Mouse (Mus musculus) limb, embryonic 12.5 days (tissue): ENCODE data around the gene AU022252. TPM values are rescaled to one million over a fixed set of nuclear protein-coding genes. Genes with fewer than 3 reads are reported as not detected.

Experiments
- ATAC-seq: fragments of 200-750 bp; cut with Nextera tagmentation; 2 replicates; pipeline ENCODE4 v1.8.0; 2017; ENCODE audit warnings: low read depth, moderate TSS enrichment; ENCODE audit not compliant: insufficient number of reproducible peaks, insufficient read depth, low FRiP score, low TSS enrichment
- H3K27ac ChIP-seq: fragments of 300-500 bp; sonication (generic); 2 replicates; pipeline ENCODE4 v1.5.1; 2016; ENCODE audit warnings: mild to moderate bottlenecking, moderate library complexity
- H3K27me3 ChIP-seq: fragments of 300-500 bp; sonication (generic); 2 replicates; pipeline ENCODE4 v1.6.1; 2016; ENCODE audit warnings: mild to moderate bottlenecking, moderate library complexity
- H3K36me3 ChIP-seq: fragments of 300-500 bp; sonication (generic); 2 replicates; pipeline ENCODE4 v1.6.1; 2016; ENCODE audit warnings: mild to moderate bottlenecking, moderate library complexity
- H3K4me1 ChIP-seq: fragments of 300-500 bp; sonication (generic); replicated peaks from 2 replicates; pipeline ENCODE4 v1.6.1; 2016
- H3K4me2 ChIP-seq: fragments of 300-500 bp; sonication (generic); 2 replicates; pipeline ENCODE4 v1.6.1; 2016; ENCODE audit warnings: mild to moderate bottlenecking, moderate library complexity
- H3K4me3 ChIP-seq: fragments of 300-500 bp; sonication (generic); replicated peaks from 2 replicates; pipeline ENCODE4 v1.5.1; 2016; ENCODE audit warnings: mild to moderate bottlenecking
- H3K9ac ChIP-seq: fragments of 300-500 bp; sonication (generic); replicated peaks from 2 replicates; pipeline ENCODE4 v1.6.1; 2016; ENCODE audit warnings: mild to moderate bottlenecking, moderate library complexity
- H3K9me3 ChIP-seq: fragments of 300-500 bp; sonication (generic); 2 replicates; pipeline ENCODE4 v1.6.1; 2016; ENCODE audit warnings: mild to moderate bottlenecking, moderate library complexity
- WGBS: fragments of 180-500 bp; shearing (Covaris S2); methylation state at CpG from one replicate; pipeline ENCODE4 v1.1.7; 2016; 5-methylcytosine and 5-hydroxymethylcytosine counted together
- polyA plus RNA-seq: library from polyadenylated mRNA; unstranded; fragments of >200 nt; fragmentation: Nextera tagmentation; extraction: Ambion mirVana; gene quantifications from 2 replicates; pipeline ENCODE4 v1.2.1, GENCODE M21; 2016

AU022252 gene
- polyA plus RNA-seq, 1 experiment from 2014 or later, result 41.6 TPM

DNA sequence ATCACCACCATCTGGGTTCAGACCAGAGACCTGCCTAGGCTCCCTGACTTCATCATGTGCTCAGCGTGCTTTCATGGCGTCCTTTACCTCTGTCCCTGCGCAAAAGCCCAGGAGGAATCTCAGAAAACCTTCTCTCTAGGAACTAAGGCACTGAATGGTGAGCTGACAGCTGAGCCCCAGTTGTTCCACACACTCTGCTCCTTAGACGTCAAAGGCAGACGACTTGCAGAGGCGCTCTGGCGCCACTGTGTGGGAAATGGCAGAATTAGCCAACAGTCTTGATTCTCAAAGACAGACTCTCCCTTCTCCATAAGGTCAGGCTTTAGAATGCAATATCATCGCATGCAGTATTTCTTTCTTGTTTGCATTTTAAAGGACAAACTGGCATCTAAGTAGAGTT, 27.8 kb downstream of the AU022252 start:
- Histone ChIP-seq H3K4me1 (no peaks in the 10 kb centered on the region), H3K27me3 (0 out of 2 replicates have a peak, but pooled peaks cover 3% of the 10 kb centered on the region), H3K27ac (no peak overlapping the region), H3K9ac (no peak overlapping the region), H3K9me3 (no peaks in the 10 kb centered on the region), H3K4me3 (no peak overlapping the region), H3K36me3 (peaks cover 21% of the 10 kb centered on the region), H3K4me2 (no peak overlapping the region)
- WGBS, result 18% methylated on average over 8 of the region's 8 CpGs
- no peak for ATAC-seq

DNA sequence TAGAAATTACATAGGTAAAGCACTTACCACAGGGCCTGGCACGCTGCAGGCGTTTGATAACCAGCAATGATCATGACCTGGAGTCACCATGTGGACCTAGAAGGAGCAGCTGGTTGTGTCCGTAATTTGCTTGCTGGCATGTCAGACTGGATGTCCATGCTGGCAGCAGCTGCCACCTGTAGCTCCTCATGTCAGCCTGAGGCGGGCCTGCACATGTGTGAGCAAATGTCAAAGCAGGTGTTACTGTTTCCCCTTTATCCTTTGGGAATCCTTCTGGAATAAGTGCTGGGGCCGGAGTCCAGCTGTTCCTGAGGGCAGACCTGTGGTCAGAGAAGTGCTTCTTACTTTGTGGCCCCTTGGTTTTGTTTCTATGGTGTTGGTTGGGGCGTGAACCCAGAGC, 34.4 kb downstream of the AU022252 start:
- peaks cover 38% of the 10 kb centered on the region for H3K36me3 ChIP-seq
- H3K4me2 ChIP-seq, result no peak overlapping the region
- WGBS, result 78% methylated on average over 6 of the region's 6 CpGs
- H3K9me3 ChIP-seq, result no peaks in the 10 kb centered on the region
- no peak overlapping the region for H3K27ac ChIP-seq
- no peak for ATAC-seq
- no peak overlapping the region for H3K9ac ChIP-seq
- no peaks in the 10 kb centered on the region for H3K27me3 ChIP-seq
- H3K4me3 ChIP-seq, result no peak overlapping the region
- H3K4me1 ChIP-seq, result peaks cover 20% of the 10 kb centered on the region

DNA sequence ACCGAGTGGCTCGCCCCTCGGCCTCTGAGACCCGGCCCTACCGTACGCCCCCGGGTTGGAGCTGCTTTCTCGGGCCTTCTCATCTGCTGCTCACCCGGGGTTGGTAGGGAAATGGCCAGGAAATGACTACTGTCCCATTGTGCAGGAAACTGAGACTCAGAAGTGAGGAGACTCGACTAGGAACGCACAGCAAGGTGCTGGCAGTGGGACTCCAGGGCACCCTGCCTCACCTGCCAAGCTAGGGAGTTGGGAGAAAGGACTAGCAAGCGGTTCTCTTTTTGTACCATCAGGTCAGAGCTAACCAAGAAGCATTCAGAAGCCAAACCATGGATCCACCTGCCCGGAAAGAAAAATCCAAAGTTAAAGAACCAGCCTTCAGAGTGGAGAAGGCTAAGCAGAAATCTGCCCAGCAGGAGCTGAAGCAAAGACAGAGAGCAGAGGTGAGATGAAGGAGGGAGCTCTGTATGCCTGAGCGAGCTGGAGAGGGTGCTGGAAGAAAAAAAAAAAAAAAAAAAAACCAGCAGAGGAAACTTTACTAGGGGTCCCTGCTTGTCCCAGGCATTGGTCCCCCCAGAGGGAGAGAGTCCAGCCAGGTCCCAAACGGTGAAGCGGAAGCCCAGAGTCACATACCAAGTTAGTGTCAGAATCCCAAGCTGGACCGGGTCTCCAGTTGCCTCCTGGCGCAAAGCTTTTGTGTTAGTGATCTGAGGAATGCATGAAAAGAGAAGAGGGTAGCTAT, 36.8 kb downstream of the AU022252 start:
- peaks cover 25% of the 10 kb centered on the region; the same call in 1 of the 2 replicates for H3K36me3 ChIP-seq
- whole genome bisulfite sequencing, result 14% methylated on average over 17 of the region's 18 CpGs
- no peak; the same call in none of the 2 replicates for ATAC-seq

DNA sequence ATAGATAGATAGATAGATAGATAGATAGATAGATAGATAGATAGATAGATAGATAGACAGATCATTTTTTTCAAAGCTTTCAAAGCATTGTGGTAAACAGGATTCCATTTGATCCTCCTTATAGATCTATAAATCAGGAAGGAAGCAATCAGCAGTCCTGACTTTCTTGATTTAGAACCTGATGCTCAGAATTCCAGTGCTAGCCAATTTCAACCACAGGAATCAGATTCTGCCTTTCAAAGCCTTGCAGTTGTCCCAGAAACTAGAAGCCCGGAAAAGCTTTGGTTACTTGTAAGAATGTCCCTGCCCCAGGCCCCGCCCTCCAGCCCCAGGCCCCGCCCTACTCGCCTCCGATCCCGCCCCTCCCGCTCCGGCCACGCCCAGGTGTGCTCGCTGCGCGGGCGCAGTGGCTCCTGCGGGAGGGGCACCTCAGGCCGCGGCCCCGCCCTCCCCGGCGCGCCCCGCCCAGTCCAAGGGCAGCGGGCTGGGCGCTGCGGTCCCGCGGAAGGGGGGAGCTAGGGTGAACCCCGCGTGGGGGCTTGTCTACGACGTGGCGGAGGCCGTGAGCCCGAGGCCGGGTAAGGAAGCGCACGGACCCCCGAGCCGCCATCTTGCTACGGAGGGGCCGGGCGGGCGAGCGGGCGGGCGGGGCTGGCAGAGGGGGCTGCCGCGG, 37.5 kb downstream of the AU022252 start, which contains the start of gene Svbp:
Svbp (plus strand) TSS at position 398 of the 673 bp plus-strand sequence.
- Histone ChIP-seq H3K4me3 (peak within 1 kb of the TSS; percentile 74), H3K9me3 (no peaks in the 10 kb centered on the region), H3K27me3 (no peaks in the 10 kb centered on the region), H3K27ac (peak within 1 kb of the TSS; percentile 82), H3K9ac (peak within 1 kb of the TSS; percentile 85), H3K4me2 (peak within 1 kb of the TSS; percentile 69), H3K4me1 (peaks cover 20% of the 10 kb centered on the region), H3K36me3 (peaks cover 18% of the 10 kb centered on the region; the same call in 1 of the 2 replicates)
- WGBS, result under 1% methylated on average over 24 of the region's 47 CpGs
- ATAC-seq, result peak; percentile 88

More for the DNA sequence above, 36.8 kb downstream of the AU022252 start:
- Histone ChIP-seq H3K9ac (peak overlapping the region; percentile 85), H3K4me2 (peak overlapping the region; percentile 69), H3K27ac (peak overlapping the region; percentile 82), H3K27me3 (no peaks in the 10 kb centered on the region), H3K4me1 (peaks cover 20% of the 10 kb centered on the region), H3K9me3 (no peaks in the 10 kb centered on the region), H3K4me3 (peak overlapping the region; percentile 74)

DNA sequence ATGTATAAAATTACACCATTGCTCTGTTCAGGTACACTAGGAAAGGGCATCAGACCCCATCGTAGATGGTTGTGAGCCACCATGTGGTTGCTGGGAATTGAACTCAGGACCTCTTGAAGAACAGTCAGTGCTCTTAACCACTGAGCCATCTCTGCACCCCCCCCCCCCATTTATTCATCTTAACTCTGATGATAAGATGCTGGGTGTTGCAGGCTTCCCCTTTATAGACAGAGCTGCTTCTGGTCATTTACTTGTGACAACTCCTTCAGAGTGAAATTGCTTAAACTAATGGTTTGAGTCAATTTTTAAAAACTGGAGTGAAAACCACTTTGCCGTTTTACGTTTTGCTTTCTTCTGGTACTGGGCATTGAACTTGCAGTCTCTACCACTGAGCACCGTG, 39.8 kb downstream of the AU022252 start:
- WGBS, result 88% methylated on average over 4 of the region's 4 CpGs
- no peaks in the 10 kb centered on the region for H3K9me3 ChIP-seq
- no peak overlapping the region for H3K27ac ChIP-seq
- H3K9ac ChIP-seq, result no peak overlapping the region
- H3K27me3 ChIP-seq, result no peaks in the 10 kb centered on the region
- H3K4me1 ChIP-seq, result peaks cover 18% of the 10 kb centered on the region
- H3K4me2 ChIP-seq, result no peak overlapping the region
- H3K4me3 ChIP-seq, result no peak overlapping the region
- peaks cover 8% of the 10 kb centered on the region; the same call in 1 of the 2 replicates for H3K36me3 ChIP-seq
- ATAC-seq, result no peak

DNA sequence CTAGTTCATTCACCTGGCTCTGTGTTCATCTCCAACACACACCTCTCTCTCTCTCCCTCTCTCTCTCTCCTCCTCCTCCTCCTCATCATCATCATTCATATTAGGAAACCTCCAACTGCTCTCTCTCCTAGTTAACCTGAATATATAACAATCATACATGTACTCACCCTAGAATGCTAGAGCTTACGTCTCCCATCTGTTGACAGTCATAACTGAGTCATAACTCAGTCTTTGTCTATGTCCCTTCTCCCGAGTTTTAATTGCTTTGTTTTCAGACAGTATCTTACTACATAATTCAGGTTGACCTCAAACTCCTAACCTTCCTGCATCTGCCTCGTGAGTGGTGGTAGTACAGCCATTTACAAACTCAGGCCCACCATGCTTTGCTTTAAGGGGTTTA, 41.2 kb downstream of the AU022252 start:
- H3K27me3 ChIP-seq, result peaks cover 3% of the 10 kb centered on the region; the same call in 1 of the 2 replicates
- WGBS, result 59% methylated on average over 3 of the region's 3 CpGs
- H3K9me3 ChIP-seq, result no peaks in the 10 kb centered on the region
- H3K4me1 ChIP-seq, result peaks cover 4% of the 10 kb centered on the region
- no peak for ATAC-seq
- H3K4me2 ChIP-seq, result no peak overlapping the region
- H3K9ac ChIP-seq, result no peak overlapping the region
- H3K36me3 ChIP-seq, result no peaks in the 10 kb centered on the region
- no peak overlapping the region for H3K4me3 ChIP-seq
- no peak overlapping the region for H3K27ac ChIP-seq

DNA sequence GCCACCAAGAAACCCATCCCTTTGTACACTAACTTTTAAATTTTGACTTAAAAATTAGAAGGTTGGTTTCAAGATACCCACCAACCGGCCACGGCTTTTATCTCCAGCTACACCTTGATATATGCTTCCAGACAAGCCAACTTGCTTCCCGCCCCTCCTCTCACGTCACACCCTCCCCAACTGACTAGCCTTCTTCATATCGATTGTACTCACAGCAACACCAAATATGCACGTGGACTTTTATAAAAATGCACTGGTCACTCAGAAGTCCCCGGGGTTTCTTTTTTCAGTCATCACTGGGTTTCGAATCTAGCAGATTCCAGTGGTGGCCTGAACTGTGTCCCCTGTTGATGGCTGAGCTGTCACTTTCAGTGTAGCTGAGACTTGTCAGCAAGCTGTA, 41.9 kb downstream of the AU022252 start:
- WGBS, result 82% methylated on average over 8 of the region's 8 CpGs
- Histone ChIP-seq H3K27ac (no peak overlapping the region), H3K27me3 (peaks cover 3% of the 10 kb centered on the region; the same call in 1 of the 2 replicates)

DNA sequence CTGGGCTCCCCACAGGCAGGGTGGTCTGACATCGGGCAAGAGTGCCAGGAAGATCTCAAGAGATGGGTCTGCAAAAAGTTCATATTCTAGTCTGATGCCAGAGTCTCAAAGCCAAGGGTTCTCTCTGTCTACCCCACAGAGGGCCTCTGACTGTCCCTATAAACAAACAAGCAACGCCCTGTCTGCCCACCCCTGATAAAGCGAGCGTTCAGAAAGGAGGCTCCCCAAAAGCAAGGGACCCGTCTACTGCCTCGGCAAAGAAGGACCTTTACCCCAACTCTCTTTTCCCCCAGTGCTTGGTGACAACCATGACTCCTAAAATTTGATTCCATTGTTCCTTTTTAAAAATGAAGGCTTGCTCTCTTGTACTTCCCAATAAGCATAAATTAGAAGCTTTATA, 42.6 kb downstream of the AU022252 start, which contains the start of gene Ermap:
Ermap (minus strand) TSS at position 148 of the 400 bp plus-strand sequence.
- WGBS, result 73% methylated on average over 6 of the region's 6 CpGs

More for the DNA sequence above, 41.9 kb downstream of the AU022252 start:
- no peaks in the 10 kb centered on the region for H3K9me3 ChIP-seq
- H3K36me3 ChIP-seq, result no peaks in the 10 kb centered on the region
- no peak overlapping the region for H3K9ac ChIP-seq
- no peak overlapping the region for H3K4me3 ChIP-seq
- H3K4me2 ChIP-seq, result no peak overlapping the region
- no peak for ATAC-seq
- H3K4me1 ChIP-seq, result no peaks in the 10 kb centered on the region

DNA sequence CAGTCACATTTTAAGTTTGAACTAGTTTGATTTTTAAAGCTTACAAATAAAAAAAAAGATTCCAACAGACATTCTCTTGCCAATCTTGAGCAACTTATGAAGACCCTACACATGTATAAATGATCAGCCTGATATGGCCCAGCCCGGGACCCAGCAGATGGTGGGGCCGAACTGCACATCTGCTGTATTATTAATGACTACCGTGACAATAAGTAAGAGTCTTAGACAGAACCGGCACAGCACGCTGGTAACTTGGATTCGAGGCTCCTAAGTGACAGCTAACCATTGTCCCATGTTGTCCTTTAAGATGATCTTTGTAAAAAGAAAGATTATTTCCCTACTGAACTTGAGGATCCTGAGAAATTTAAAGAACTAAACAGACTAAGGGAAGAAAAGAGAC, 43.1 kb downstream of the AU022252 start:
- no peak overlapping the region for H3K4me3 ChIP-seq
- H3K9ac ChIP-seq, result no peak overlapping the region
- no peak for ATAC-seq
- WGBS, result 81% methylated on average over 6 of the region's 6 CpGs
- H3K27ac ChIP-seq, result no peak overlapping the region
- H3K4me1 ChIP-seq, result no peaks in the 10 kb centered on the region
- no peaks in the 10 kb centered on the region for H3K9me3 ChIP-seq
- H3K27me3 ChIP-seq, result peaks cover 3% of the 10 kb centered on the region; the same call in 1 of the 2 replicates
- H3K36me3 ChIP-seq, result no peaks in the 10 kb centered on the region
- H3K4me2 ChIP-seq, result no peak overlapping the region

More for the DNA sequence above, 42.6 kb downstream of the AU022252 start, which contains the start of gene Ermap:
- no peak within 1 kb of the TSS for H3K27ac ChIP-seq
- no peaks in the 10 kb centered on the region for H3K9me3 ChIP-seq
- H3K4me3 ChIP-seq, result no peak within 1 kb of the TSS
- peaks cover 3% of the 10 kb centered on the region; the same call in 1 of the 2 replicates for H3K27me3 ChIP-seq
- H3K4me1 ChIP-seq, result no peaks in the 10 kb centered on the region
- H3K36me3 ChIP-seq, result no peaks in the 10 kb centered on the region
- ATAC-seq, result no peak
- no peak within 1 kb of the TSS for H3K4me2 ChIP-seq
- H3K9ac ChIP-seq, result no peak within 1 kb of the TSS

DNA sequence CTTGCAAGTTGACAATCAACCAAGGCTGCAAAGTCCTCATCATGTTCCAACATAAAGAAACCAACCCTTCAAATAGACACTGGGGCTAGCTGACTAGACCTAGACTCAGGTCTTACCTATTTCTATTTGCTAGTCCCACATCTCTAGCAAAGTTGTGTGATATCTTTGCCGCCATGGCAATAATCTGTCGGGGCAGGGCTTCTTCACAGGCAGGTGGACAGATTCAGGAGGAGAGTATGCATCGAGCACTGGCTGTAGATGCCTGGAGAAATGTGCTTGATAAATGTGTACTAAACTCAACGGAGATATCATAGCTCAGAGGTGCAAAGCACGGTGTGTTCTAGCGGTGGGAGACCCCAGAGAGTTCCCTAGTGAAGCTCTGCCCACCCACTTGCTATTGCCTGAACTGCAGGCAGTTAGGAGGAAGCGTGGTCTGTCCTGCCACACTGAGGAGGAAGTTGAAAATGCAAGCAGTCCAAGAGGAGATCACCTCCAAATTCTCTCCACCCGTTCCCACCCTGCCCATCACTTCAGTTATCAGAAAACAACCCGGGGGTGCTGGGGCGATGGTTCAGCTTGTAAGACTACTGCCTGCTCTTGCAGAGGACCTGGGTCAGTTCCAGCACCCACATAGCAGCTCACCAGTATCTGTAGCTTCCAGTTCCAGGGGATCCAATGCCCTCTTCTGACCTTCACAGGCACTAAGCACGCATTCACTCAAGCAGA, 44.3 kb downstream of the AU022252 start:
- Histone ChIP-seq H3K4me2 (no peak overlapping the region), H3K27me3 (peaks cover 3% of the 10 kb centered on the region; the same call in 1 of the 2 replicates), H3K27ac (no peak overlapping the region), H3K9ac (no peak overlapping the region), H3K36me3 (no peaks in the 10 kb centered on the region), H3K4me1 (no peaks in the 10 kb centered on the region), H3K4me3 (no peak overlapping the region), H3K9me3 (no peaks in the 10 kb centered on the region)
- 58% methylated on average over 11 of the region's 11 CpGs for WGBS
- no peak for ATAC-seq

DNA sequence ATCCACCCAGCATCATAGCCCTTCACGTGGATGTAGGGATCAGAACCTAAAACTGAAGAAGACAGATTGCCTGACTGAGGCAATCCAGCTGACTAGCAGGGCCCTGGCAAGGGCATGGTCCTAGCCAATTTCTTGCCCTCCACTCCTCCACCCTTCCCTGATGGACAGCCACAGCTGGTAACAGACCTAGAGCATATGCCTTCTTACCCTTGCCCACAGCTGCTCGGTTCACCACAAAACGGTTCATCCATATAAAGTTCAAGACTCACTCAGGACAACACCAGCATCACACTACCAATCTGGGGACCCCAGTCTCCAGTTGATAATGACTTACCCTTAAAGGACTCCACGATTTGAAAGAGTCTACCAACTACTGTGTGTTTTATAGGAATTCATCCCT, 46.7 kb downstream of the AU022252 start:
- no peak overlapping the region for H3K4me2 ChIP-seq
- ATAC-seq, result no peak
- no peak overlapping the region for H3K9ac ChIP-seq
- no peaks in the 10 kb centered on the region for H3K4me1 ChIP-seq
- WGBS, result 75% methylated on average over 4 of the region's 4 CpGs
- H3K27me3 ChIP-seq, result peaks cover 3% of the 10 kb centered on the region; the same call in 1 of the 2 replicates
- no peak overlapping the region for H3K4me3 ChIP-seq
- H3K27ac ChIP-seq, result no peak overlapping the region
- no peaks in the 10 kb centered on the region for H3K36me3 ChIP-seq
- no peaks in the 10 kb centered on the region for H3K9me3 ChIP-seq
